Mouse (Mus musculus) urinary bladder, postnatal 25 days (tissue): Measurements from ENCODE around the gene Emg1.
"Not testable (repeated sequence)": the region's sequence is repeated elsewhere in the genome, so short reads cannot be mapped to it uniquely, and the experiment has no call there.

Source experiments
- DNase-seq: peaks from one replicate; pipeline ENCODE4 v3.0.0; 2022; ENCODE audit warnings: low spot score

Gene Emg1

GRCm38 (mm10) chr6:124708289-124708889 is 3.6 kb downstream of the Emg1 start:
- DNase-seq, result no peak

DNA sequence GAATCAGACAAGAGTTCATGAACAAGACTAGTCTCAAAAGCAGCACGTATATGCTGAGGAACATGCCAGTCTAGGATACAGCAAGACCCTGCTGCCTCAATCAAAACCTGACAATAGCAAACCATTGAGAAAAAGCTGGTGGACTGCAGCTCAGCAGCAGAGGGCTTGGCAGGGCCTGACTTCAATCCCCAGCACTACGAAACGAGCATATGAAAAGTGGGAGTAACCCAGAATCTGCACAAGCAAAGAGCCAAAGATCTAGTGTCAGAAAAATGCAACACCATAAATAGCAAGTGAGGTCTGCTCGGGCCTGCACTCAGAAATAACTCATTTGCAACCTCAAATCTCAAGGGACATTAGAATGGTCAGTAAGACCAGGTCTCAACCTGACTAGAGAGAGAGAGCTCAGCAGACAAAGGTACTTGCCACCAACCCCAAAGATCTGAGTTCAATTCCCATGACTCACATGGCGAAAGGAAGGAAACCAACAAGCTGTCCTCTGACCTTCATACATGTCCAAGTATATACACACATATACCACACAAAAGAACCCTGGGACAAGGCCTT is 5.8 kb downstream of the Emg1 start:
- DNase-seq, result no peak

GRCm38 (mm10) chr6:124704417-124704816 is 7.6 kb downstream of the Emg1 start:
- no peak for DNase-seq

DNA sequence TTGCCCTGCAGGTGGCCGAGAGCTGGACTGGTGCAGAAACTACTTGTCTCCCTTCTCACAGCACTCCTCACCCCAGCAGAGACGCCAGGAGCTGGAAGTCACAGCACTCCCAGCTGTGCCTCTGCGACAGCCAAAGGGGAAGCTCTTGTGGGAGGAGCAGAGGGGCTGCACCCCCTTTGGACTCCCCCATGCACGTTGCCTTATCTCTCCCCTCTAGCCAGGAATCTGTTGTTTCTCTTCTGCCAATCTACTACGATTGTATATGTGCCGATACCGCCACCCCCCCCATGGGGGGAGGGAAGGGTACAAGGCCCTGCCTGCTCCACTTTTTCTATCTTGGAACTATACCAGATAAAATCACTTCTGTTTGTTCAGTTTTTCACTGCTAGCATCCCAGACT is 8.2 kb downstream of the Emg1 start:
- DNase-seq, result no peak

- peak; percentile 61 for DNase-seq
Observed at GRCm38 (mm10) chr6:124702784-124703103, 9.2 kb downstream of the Emg1 start.

GRCm38 (mm10) chr6:124702102-124702783 is 9.7 kb downstream of the Emg1 start:
- no peak for DNase-seq

- DNase-seq, result no peak
Observed at GRCm38 (mm10) chr6:124701338-124701737, 10.6 kb downstream of the Emg1 start.

- DNase-seq, result no peak
Observed at GRCm38 (mm10) chr6:124699962-124700610, 11.9 kb downstream of the Emg1 start.

- DNase-seq, result no peak
Observed at GRCm38 (mm10) chr6:124699366-124699765, 12.6 kb downstream of the Emg1 start.

DNA sequence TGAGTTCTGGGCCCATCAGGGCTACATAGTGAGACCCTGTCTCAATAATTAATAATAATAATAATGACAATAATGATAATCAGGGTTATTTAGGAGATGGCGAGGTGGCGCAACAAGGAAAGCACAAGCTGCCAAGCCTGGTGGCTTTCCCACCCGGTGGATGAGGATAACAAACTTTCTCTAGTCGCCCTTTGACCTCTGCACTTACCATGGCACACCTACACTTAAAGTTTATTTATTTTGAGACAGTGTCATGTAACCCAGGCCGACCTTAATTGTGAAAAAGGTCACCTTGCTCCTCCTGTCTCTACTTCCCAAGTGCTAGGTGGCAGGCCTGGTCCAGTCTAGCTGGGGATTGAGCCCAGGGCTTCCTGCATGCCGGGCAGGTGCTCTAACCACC is 13.2 kb downstream of the Emg1 start:
- no peak for DNase-seq

DNA sequence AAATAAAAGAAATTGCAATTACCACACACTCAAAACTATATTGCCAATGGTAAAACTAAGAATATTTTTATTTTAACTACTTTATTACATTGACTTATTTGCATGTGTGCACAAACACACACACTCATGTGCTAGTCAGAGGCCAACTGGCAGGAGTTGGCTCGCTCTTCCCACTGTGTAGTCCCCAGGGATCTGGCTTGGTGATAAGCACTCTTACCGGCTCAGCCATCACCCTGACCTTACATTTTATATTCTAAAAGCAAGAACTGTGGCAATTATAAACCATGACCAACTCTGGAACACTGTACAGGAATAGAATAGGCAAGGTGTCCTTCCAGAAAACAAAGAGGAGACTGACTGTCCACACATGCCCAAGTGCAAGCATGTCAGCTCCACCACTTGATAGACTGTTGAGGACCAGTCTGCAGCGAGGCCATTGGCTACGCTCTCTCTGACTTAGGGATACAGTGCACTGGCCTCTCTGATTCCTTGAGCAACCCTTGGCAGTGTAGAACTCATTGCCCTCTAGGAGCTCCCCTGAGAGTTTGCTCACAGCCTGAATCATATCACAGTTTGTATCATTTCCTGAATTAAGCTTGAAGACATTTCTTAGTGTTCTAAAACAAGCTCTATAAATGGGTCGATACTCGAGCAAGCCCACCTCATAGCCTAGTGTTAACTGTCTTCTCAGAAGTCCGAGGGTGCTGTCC is 15.4 kb downstream of the Emg1 start:
- DNase-seq, result no peak

- peak; percentile 56 for DNase-seq
Observed at GRCm38 (mm10) chr6:124694166-124694955, 17.6 kb downstream of the Emg1 start.

DNA sequence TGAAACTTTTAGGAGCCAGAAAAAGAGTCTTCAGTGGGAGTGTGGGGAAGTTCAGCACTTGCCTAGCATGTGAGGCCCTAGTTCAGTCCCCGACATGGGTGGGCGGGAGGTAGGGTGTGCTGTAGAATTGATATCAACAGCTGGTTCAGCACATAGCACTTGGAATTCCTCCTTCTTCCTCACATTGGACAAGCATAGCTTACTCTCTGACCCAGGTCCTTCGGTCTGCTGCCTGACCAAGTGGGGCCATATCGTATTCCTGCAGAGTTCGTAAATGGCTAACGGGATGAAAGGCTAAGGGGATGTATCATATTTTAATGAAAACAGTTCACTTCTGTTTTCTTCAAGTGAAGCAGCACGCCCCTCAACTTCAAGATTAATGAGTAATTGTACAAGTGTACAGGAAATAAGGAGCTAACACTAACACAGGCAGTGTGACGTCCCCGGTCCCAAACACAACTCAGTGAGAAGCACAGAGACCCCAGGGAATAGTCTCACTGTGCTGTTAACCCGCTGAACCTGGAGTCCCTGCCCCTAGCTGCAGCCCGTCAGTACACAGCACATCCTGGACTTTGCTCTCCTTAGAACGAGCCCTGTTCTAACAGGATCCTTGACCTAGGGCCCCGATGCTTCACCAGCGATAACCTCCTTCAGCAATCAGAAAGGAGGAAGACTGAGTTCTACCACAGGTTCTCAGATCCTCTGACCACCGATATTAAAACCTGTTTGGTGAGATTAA is 18.6 kb downstream of the Emg1 start:
- no peak for DNase-seq

DNA sequence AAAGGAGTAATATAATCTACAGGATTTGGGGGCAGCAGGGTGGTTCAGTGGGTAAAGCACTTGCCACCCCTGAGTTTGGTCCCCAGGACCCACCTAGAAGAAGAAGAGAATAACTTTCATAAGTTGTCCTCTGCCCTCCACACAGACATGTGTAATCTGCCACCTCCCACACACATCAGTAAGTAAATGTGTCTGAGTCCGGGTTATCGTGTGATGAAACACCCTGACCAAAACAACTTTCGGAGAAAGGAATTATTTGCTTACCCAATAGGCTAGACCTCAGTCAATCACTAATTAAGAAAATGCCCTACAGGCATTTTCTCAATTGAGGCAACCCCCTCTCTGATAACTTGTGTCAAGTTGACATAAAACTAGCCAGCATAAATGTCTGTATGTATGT is 21.5 kb downstream of the Emg1 start:
- DNase-seq, result no peak

DNA sequence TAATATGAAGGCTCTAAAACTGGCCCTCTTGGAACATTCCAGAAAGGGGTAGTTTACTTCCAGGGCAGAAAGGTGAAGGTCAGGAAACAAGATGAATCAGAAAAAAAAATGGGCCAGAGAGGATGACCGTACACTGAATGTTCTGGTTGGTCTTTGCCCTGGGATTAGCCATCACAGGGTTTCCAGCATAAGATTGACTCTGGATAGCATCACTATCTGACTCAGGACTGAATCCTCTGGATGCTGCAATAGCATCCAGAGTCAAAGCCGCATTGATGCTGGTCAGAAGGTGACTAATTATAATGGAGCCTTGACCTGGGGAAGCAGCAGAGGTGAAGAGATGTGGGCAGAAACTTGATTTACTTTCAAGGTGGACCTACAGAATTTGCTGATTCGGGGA is 23.0 kb downstream of the Emg1 start:
- no peak for DNase-seq

DNA sequence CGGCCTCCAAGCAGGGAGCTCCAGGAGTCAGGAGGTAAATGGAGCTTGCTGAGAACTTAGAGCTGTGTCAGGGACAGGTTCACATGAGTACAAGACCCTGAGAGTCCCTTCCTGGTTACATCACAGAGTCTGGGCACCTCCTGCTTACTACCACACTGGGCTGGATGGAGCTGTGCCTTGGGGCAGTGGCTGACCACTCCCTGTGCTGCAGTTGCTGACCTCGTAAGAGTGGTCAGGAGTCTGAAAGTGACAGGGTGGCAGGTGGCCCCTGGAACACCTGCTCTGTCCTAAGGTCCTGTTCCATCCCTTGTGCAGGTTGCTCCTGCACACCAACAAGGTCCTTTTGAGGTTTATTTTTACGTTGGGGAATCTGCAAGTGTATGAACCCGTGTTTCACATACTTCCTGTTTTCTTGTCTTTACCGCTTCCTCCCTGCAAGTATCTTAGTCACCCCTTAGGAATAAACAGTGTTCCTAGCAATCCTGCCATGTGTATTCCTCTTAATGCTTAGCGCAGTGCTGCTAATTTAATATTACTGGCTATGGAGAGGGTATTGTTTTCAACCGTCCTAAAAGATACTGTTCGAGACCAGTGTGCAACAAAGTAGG is 23.7 kb downstream of the Emg1 start:
- DNase-seq, result no peak

DNA sequence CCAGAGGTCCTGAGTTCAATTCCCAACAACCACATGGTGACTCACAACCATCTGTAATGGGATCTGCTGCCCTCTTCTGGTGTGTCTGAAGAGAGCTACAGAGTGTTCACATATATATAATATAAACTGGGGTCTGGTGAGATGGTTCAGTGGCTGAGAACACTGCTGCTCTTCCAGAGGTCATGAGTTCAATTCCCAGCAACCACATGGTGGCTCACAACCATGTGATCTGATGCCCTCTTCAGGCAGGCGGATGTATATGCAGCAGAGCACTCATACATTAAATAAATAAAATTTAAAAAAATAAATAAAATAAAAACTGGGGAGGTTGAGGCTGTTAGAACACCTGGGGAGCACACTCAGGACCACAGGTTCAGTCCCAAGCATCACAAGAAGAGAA is 25.3 kb downstream of the Emg1 start:
- not testable (repeated sequence) for DNase-seq

DNA sequence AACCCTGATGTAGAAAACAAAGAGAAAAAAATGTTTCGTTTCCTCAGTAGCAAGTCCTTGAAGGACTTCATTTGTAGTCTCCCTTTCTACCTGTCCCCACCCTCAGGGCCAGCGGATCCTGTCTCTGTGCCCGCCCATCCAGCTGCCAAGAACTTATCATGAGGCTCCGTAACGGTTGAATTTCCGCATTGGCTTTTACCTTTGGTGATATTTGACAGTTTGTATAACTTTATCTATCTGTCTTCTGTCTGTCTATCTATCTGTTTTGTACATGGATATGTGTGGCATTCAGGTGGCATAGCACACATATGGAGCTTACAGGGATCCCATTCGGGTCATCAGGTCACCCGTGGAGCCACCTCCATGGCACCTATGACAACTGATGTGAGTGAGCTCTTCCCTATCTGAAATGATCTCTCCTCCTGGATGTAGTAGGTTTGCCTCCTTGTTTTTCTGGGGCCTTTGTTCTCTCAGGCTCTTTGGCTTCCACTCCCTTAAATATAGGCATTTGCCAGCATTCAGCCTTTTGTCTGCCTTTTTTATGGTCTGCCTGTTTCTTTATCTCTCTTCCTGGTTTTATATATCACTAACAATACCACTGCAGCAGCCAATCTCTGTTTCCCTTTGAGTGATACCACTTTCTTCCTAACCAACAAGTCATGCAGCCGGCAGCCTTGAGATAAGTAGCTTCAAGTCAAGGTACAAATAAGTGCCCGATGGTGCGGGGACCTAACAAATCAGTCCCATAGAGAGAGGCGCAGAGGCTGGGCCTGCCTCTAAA is 26.2 kb downstream of the Emg1 start:
- no peak for DNase-seq

- peak; percentile 57 for DNase-seq
Observed at GRCm38 (mm10) chr6:124683591-124684417, 28.2 kb downstream of the Emg1 start.
